Mouse (Mus musculus) G1E-ER4 (cell line): ENCODE results near the gene Arhgef10l. TPM values are rescaled to one million over a fixed set of nuclear protein-coding genes. Genes with fewer than 3 reads are reported as not detected.

ENCODE experiments used
- GATA1 ChIP-seq: IDR thresholded peaks from one replicate; pipeline ENCODE4 v1.8.0; 2012; ENCODE audit warnings: low read length, inconsistent platforms
- polyA plus RNA-seq: library from polyadenylated mRNA; stranded (reverse); fragments of >175 nt; gene quantifications from 2 replicates; pipeline ENCODE4 v1.2.3, GENCODE M21; 2012

Gene Arhgef10l
- polyA plus RNA-seq, 1 experiment, result 0.02 TPM

DNA sequence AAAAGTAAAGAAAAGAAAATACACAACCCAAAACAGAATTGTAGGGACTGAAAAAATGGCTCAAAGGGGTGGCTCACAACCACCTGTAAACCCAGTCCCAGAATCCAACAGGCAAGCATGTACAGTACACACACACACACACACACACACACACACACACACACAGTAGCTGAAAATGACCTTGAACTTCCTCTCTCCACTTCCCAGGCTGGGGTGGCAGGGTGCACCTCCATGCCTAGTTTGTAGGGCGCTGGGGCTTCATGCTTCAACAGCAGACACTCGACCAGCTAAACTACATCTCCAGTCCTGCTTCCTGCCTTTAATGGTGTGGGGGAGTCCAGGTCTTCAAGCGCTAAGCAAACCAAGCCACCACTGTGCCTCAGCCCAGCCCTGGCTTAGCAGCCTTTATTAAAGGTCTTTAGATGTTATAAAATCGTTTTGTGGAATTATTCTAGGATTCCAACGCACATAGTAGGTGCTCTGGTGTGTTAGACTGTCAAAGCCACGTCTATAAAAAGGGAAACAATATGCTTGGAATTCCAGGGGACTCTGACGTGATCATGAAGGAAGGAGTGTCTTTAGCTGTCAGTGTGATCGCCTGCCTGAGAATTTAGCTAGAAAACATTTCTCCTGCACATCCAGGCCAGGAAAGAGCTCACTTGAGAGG is 15.1 kb upstream of the Arhgef10l start:
- no peak for TF ChIP-seq GATA1

DNA sequence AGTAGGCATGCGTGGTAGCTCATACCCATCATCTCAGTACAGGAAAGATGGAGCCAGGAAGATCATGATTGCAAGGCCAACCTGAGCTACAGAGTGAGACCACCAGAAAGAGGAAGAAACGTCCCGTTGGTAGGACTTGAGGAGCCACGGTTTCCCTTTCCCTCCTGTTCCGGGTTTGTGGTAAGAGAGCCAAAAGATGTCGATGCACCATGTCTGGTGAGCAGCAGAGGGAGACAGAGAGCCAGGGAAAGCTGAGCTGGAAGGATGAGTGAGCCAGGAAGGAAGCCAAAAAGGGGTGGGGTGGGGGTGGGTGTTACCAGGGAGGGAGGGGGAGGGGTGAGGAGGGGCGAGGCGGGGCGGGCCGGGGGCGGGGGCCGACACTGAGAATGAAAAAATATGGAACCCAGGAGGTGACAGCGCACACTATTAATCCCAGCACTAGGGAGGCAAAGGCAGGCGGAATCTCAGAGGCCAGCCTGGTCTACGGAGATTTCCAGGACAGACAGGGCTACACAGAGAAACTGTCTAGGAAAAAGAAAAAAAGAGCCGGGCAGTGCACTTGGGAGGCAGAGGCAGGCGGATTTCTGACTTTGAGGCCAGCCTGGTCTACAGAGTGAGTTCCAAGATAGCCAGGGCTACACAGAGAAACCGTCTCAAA is 14.0 kb upstream of the Arhgef10l start:
- no peak for TF ChIP-seq GATA1

DNA sequence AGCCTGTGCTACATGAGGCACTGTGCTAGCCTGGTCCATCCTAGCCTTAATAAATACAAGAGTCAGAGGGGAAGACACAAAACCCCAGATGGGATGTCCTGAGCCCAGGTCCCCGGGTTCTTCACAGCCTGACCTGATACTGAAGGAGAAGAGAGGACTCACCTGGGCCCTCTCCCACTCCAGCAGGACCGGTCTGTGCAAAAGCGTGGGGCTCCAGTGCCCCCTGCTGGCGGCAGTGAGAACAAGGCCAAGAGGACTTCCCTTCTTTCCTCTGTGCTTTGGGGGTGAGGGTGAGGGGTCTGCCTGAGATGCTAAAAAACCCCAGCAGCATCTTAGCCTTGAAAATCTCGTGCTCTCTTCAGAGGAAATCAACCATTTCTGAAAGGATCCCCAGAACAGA is 13.2 kb upstream of the Arhgef10l start:
- TF ChIP-seq GATA1, result no peak

DNA sequence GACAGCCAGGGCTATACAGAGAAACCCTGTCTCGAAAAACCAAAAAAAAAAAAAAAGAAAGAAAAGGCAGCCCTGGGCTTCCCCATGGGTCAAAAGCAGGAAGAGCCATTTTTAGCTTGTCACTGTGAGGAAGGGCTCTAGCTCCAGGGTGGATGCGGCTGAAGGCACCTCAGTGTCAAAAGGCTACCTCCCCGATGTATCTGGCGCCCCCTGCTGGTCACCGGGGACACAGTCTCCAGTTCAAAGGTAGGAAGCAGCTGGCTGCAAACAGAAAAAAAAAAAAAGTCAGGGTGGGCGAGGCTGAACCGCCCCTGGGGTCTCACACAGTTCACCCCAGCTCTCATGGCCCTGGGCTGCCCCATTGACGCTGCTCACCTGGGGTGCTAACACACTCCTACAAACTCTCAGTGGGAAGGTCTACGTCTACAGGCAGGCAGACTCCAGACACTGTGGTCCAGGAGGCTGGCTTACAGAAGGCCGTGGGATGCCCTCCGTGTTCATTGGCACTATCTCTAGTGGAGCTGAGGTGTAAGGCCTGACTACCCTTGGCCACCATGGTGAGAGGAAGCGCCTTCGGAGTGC is 8.6 kb upstream of the Arhgef10l start:
- no peak for TF ChIP-seq GATA1

DNA sequence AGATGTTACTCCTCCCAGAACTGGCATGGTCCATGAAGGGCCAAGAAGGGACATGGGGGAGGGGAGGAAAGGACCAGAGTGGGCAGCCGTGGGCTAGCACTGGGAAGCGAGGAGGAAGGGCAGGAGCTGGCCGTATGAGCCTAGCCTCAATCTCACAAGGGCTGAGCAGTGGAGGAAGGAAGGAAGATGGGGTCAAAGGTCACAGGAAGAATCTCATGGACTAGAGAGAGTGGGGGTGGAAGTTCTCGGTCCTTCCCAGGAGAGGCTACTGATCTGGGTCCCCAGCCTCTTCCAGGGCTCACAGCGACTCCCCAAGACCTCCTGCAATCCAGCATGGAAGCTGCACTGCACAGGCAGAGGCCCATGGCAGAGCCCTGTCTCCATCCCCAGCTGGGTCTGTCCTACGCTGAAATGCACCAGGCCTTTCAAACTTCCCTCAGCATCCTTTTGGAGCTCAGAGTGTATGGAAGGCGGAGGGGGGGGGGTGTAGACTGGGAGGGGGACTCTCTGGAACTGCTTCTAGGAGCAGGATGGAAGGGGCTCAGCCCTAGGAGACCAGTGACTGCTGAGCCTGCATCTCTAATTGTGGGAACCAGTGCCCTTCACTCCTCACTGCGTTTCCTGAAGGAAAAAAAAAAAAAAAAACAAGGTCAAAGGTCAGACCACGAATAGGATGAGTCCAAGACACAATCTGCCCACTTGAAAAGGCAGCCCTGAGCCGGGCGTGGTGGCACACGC is 7.9 kb upstream of the Arhgef10l start:
- no peak for TF ChIP-seq GATA1

DNA sequence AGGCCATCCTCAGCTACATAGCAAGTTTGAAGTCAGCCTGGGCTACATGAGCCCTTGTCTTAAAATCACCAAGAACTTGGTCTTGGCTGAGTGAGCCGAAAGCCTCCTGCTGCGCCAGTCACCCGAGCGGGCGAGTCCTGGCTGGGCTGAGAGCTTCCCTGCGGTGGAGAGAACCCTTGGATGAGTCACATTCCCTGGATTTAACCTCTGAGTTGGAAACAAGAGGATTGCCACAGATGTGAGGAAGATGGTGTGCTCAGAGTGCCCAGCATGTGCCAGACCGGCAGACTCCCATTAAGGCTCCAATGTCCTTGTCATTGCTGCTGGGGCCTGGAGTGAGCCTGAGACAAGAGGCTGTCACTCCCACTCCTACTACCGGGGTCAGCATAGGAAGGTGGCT is 2.0 kb upstream of the Arhgef10l start:
- no peak for TF ChIP-seq GATA1

DNA sequence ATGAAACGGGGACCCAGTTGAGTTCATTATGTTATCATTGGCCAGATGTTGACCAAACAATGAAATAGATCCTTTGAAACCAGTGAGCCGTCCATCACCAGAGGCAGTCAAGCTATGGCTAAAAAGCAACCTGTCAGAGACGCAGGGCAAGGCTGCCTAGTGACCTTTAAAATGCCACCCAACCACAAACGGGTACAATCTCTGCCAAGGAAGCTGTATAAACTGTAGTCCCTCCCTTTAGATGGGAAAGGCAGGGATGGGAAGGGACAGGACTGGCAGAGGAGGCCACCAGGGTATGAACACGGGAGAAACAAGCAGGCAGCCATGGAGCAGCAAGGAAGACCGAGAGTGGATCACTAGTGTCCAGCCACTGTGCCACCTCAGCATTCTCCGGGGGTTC is 759 bp downstream of the Arhgef10l start:
- TF ChIP-seq GATA1, result no peak

DNA sequence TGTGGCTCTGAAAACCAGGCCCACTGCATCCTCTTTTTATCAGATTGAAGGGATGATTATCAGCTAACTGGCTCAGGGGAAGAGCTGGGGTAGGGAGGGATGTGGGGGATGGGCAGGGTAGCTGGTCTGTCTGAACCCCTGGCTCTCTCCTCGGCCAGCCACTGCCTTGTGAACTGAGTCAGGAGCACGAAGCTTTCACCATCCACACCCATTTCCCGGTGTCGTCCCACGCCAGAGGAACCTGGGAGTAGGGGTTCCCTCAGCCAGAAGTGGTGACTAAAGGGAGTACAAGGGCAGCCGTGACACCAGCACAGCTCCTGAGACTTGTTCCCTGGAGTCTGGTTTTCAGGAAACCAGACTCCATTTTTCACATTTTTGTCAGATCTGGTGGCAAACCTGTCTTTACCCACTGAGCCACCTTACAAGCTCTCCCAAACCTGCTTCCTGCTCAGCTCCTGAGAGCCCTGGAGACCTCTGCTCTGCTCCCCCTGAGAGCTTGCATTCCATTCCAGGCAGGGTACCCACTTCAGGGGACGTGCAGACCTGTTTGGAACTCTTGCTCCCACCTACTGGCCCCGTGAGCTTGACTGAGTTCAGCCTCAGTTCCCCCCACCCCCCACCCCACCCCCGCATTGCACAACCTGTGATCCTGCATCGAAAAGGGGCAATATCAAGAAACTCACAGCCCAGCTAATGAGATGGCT is 2.8 kb downstream of the Arhgef10l start:
- TF ChIP-seq GATA1, result no peak

DNA sequence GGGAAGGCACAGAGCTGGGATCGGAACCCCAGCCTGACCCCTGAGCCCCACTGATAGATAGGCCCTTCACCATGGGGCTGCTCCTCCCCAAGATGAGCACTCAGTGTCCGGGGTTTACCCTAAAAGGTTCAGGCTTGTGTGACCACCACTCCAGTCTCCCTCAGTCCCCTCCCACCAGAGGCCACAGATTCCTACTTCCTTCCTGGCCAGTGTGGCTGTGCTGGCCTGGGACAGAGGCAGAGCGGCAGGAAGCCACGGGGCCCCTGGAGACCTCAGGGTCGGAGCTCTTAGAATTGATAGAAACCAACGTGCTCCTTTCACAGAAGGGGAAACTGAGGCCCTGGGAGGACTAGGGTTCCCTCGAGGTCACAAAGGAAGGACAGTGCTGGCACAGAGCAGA is 3.4 kb downstream of the Arhgef10l start:
- no peak for TF ChIP-seq GATA1

DNA sequence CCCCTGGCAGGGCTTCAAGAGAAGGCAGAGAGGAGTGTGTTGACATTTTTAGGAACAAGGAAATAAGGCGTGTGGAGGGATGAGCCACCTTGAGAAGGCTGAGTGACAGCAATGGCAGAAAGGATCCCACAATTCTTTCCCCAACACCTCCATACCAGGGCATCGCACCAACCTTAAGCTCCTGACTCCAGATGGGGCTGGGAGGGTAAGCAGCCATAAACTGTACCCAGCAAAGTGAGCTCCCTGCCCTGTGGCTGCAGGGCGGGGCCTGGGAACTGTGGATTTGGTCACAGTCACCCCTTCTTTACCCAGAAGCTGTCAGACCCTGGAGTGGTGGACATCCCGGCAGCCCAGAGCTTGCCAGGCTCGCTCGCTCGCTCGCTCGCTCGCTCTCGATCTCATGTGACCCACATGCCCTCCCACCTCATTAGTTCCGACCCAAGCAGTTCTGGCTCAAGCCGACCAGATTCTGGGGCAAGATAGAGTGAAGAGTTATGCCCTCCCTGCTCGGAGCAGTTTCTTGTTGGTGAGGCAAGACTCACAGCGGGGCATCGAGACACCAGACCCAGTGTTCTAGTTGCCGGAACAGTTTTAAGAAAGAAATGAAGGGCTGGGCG is 4.3 kb downstream of the Arhgef10l start:
- no peak for TF ChIP-seq GATA1

DNA sequence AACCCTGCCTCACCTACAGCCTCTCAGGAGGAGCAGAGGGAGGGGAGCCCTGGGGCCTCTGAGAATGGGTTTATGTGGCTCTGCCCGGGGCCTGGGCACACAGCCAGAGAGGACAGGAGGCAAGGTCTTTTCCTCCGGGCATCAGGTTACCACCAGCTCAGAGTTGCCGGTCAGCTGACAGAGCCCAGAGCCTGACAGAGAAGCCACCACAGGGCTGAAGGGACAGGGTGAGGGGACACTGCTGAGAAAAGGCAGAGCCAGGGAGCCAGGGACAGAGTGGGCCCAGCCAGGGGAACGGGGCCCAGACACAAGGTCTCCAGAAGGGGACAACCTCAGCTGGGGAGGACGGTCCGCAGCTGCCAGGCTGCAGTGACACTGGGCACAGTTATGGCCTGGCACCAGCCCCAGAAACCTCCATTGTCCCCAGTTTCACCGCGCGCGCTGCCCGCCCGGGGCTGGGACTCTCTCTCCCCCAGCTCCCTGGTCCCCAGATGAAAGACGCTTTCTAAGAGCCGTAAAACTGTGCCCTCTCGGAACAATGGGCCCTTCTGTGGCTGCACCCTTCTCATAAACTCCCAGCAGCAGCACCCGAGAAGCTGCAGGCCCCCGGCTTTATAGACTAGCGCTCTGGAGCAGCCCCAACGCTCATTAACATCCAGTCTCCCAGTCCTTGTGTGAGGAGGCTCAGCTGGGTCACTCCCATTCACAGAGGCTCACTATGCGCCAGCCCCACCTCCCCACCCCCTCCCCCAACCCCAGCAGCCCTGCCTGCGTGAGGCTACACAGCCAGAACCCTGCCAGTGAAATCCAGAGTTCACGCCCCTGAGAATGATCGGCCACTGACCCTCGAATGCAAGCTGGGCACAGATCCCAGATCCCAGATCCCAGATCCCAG is 7.9 kb downstream of the Arhgef10l start:
- TF ChIP-seq GATA1, result no peak

DNA sequence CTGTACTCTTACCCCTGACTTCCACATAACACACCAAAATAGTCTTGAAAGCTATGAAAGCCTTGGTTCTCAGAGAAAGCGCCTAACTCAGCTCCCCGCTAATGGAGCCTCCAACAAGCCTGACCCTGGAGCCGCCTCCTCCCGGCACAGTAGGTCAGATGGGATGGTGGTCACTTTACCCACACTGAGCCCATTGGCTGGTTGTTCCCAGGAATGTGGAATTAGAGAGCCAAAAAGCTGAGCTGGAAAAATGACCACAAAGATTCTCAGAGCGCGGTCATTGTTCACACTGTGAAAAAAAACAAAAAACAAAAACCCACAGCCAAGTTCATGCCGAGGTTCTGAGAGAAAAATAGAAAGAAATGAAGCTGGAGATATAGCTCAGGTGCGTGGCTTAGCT is 9.3 kb downstream of the Arhgef10l start:
- no peak for TF ChIP-seq GATA1

DNA sequence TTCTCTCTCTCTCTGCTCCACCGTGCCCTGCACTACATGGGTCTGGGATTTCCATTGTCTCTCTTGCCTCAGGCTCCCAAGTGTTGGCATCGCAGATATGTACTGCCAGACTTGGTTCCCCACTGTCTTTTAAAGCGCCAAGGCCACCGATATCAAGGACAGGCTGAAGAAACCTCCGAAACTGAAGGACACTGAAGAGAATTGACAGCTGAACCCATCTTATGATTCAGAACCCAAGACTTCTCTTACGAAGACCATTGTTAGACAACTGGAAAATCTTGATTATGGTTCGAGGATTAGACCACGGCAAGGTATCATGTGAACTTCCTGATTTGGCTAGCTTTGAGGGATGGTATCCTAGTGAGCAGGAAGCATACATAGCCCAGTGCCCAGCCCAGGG is 11.0 kb downstream of the Arhgef10l start:
- TF ChIP-seq GATA1, result no peak
